Mouse (Mus musculus) intestine, embryonic 14.5 days (tissue): ENCODE data around the gene Hist1h4d. TPM values are rescaled to one million over a fixed set of nuclear protein-coding genes. Genes with fewer than 3 reads are reported as not detected.
A peak's percentile ranks its signal among the peaks of the same experiment; 100 is the strongest.

Source experiments
- ATAC-seq: fragments of 200-750 bp; cut with Nextera tagmentation; replicated peaks from 2 replicates; pipeline ENCODE4 v1.8.0; 2017; ENCODE audit warnings: low read depth, moderate number of reproducible peaks, moderate TSS enrichment, moderate library complexity; ENCODE audit not compliant: low FRiP score, low TSS enrichment
- DNase-seq: peaks from one replicate; pipeline ENCODE4 v3.0.0-alpha.2; 2018; ENCODE audit warnings: low spot score
- H3K27ac ChIP-seq: fragments of 300-500 bp; sonication (generic); 2 replicates; pipeline ENCODE4 v1.5.1; 2014; ENCODE audit warnings: low read depth, mild to moderate bottlenecking, control low read depth
- H3K27me3 ChIP-seq: fragments of 300-500 bp; sonication (generic); replicated peaks from 2 replicates; pipeline ENCODE4 v1.6.1; 2014; ENCODE audit warnings: low read length, control low read depth; ENCODE audit not compliant: control insufficient read depth, insufficient read depth
- H3K36me3 ChIP-seq: fragments of 300-500 bp; sonication (generic); 2 replicates; pipeline ENCODE4 v1.6.1; 2014; ENCODE audit warnings: low read length, control low read depth; ENCODE audit not compliant: control insufficient read depth, insufficient read depth
- H3K4me1 ChIP-seq: fragments of 300-500 bp; sonication (generic); replicated peaks from 2 replicates; pipeline ENCODE4 v1.6.1; 2014; ENCODE audit warnings: low read length, control low read depth, mixed read lengths; ENCODE audit not compliant: control insufficient read depth, insufficient read depth
- H3K4me2 ChIP-seq: fragments of 300-500 bp; sonication (generic); 2 replicates; pipeline ENCODE4 v1.6.1; 2014; ENCODE audit warnings: low read length
- H3K4me3 ChIP-seq: fragments of 300-500 bp; sonication (generic); 2 replicates; pipeline ENCODE4 v1.5.1; 2014; ENCODE audit warnings: low read depth, low read length, control low read depth, mixed read lengths
- H3K9ac ChIP-seq: fragments of 300-500 bp; sonication (generic); 2 replicates; pipeline ENCODE4 v1.6.1; 2014; ENCODE audit warnings: mild to moderate bottlenecking, low read length
- H3K9me3 ChIP-seq: fragments of 300-500 bp; sonication (generic); 2 replicates; pipeline ENCODE4 v1.6.1; 2016; ENCODE audit warnings: low read length, control low read depth; ENCODE audit not compliant: control insufficient read depth
- WGBS: fragments of 180-500 bp; shearing (Covaris S2); extraction: QIAGEN DNeasy Blood & Tissue Kit; methylation state at CpG from one replicate; pipeline ENCODE4 v1.1.7; 2014; 5-methylcytosine and 5-hydroxymethylcytosine counted together
- polyA plus RNA-seq: library from polyadenylated mRNA; unstranded; fragments of >200 nt; fragmentation: Nextera tagmentation; extraction: Ambion mirVana; gene quantifications from 2 replicates; pipeline ENCODE4 v1.2.1, GENCODE M21; 2014

Hist1h4d gene
- polyA plus RNA-seq, 1 experiment from 2014 or later: 111 TPM

- 87% methylated on average over 7 of the region's 7 CpGs for WGBS
- no peaks in the 10 kb centered on the region for H3K9me3 ChIP-seq
- ATAC-seq: no peak
- H3K4me3 ChIP-seq: no peak overlapping the region
- no peaks in the 10 kb centered on the region for H3K36me3 ChIP-seq
- H3K27ac ChIP-seq: no peak overlapping the region
- no peaks in the 10 kb centered on the region for H3K4me1 ChIP-seq
- no peak overlapping the region for H3K4me2 ChIP-seq
- peak; percentile 39 for DNase-seq
- H3K9ac ChIP-seq: no peak overlapping the region
- no peaks in the 10 kb centered on the region for H3K27me3 ChIP-seq
These were observed 14.4 kb downstream of the Hist1h4d start for GRCm38 (mm10) chr13:23595622-23596372.

GRCm38 (mm10) chr13:23597957-23598356 lies 16.6 kb downstream of the Hist1h4d start:
- H3K9ac ChIP-seq: no peak overlapping the region
- peak; percentile 87 for DNase-seq
- no peak overlapping the region for H3K4me2 ChIP-seq
- no peak overlapping the region for H3K27ac ChIP-seq
- no peak overlapping the region for H3K4me3 ChIP-seq
- peak; percentile 64; the same call in 1 of the 2 replicates for ATAC-seq
- WGBS: 8% methylated on average over 9 of the region's 9 CpGs
- no peaks in the 10 kb centered on the region for H3K9me3 ChIP-seq
- no peaks in the 10 kb centered on the region for H3K36me3 ChIP-seq
- H3K27me3 ChIP-seq: no peaks in the 10 kb centered on the region
- no peaks in the 10 kb centered on the region for H3K4me1 ChIP-seq

- Histone ChIP-seq H3K27me3 (no peaks in the 10 kb centered on the region), H3K36me3 (no peaks in the 10 kb centered on the region), H3K9ac (no peak overlapping the region), H3K9me3 (no peaks in the 10 kb centered on the region), H3K4me3 (no peak overlapping the region), H3K27ac (no peak overlapping the region), H3K4me2 (no peak overlapping the region), H3K4me1 (no peaks in the 10 kb centered on the region)
- DNase-seq: no peak
- ATAC-seq: no peak
- WGBS: 72% methylated on average over 7 of the region's 7 CpGs
These were observed 21.8 kb downstream of the Hist1h4d start for GRCm38 (mm10) chr13:23603182-23603699.

- H3K4me2 ChIP-seq: no peak overlapping the region
- no peak overlapping the region for H3K27ac ChIP-seq
- no peaks in the 10 kb centered on the region for H3K4me1 ChIP-seq
- DNase-seq: no peak
- WGBS: 85% methylated on average over 3 of the region's 3 CpGs
- H3K4me3 ChIP-seq: no peak overlapping the region
- no peak for ATAC-seq
- no peaks in the 10 kb centered on the region for H3K36me3 ChIP-seq
- no peaks in the 10 kb centered on the region for H3K27me3 ChIP-seq
- H3K9me3 ChIP-seq: no peaks in the 10 kb centered on the region
- H3K9ac ChIP-seq: no peak overlapping the region
These were observed 23.1 kb downstream of the Hist1h4d start for GRCm38 (mm10) chr13:23604452-23604851.

- WGBS: 89% methylated on average over 3 of the region's 3 CpGs
- no peaks in the 10 kb centered on the region for H3K4me1 ChIP-seq
- no peak overlapping the region for H3K4me2 ChIP-seq
- no peaks in the 10 kb centered on the region for H3K36me3 ChIP-seq
- H3K4me3 ChIP-seq: no peak overlapping the region
- ATAC-seq (no peak), DNase-seq (no peak)
- H3K9ac ChIP-seq: no peak overlapping the region
- H3K9me3 ChIP-seq: no peaks in the 10 kb centered on the region
- no peaks in the 10 kb centered on the region for H3K27me3 ChIP-seq
- H3K27ac ChIP-seq: no peak overlapping the region
These were observed 23.7 kb downstream of the Hist1h4d start for GRCm38 (mm10) chr13:23605052-23605451.

GRCm38 (mm10) chr13:23609209-23609608 lies 27.8 kb downstream of the Hist1h4d start:
- Histone ChIP-seq H3K27ac (no peak overlapping the region), H3K9me3 (no peaks in the 10 kb centered on the region), H3K4me2 (no peak overlapping the region), H3K4me3 (no peak overlapping the region), H3K4me1 (no peaks in the 10 kb centered on the region), H3K9ac (no peak overlapping the region), H3K36me3 (no peaks in the 10 kb centered on the region), H3K27me3 (no peaks in the 10 kb centered on the region)
- ATAC-seq (no peak), DNase-seq (no peak)
- 84% methylated on average over 4 of the region's 4 CpGs for WGBS

- ATAC-seq: no peak
- DNase-seq: no peak
- no peak overlapping the region for H3K4me2 ChIP-seq
- H3K4me3 ChIP-seq: no peak overlapping the region
- H3K4me1 ChIP-seq: no peaks in the 10 kb centered on the region
- no peaks in the 10 kb centered on the region for H3K27me3 ChIP-seq
- no peak overlapping the region for H3K27ac ChIP-seq
- H3K9me3 ChIP-seq: no peaks in the 10 kb centered on the region
- H3K9ac ChIP-seq: no peak overlapping the region
- H3K36me3 ChIP-seq: no peaks in the 10 kb centered on the region
These were observed 28.4 kb downstream of the Hist1h4d start for GRCm38 (mm10) chr13:23609844-23610243.

- no peaks in the 10 kb centered on the region for H3K36me3 ChIP-seq
- H3K27ac ChIP-seq: no peak overlapping the region
- H3K4me1 ChIP-seq: no peaks in the 10 kb centered on the region
- WGBS: 70% methylated on average over 2 of the region's 2 CpGs
- H3K27me3 ChIP-seq: no peaks in the 10 kb centered on the region
- H3K9ac ChIP-seq: no peak overlapping the region
- no peak overlapping the region for H3K4me2 ChIP-seq
- ATAC-seq (no peak), DNase-seq (no peak)
- no peak overlapping the region for H3K4me3 ChIP-seq
- H3K9me3 ChIP-seq: no peaks in the 10 kb centered on the region
These were observed 29.0 kb downstream of the Hist1h4d start for GRCm38 (mm10) chr13:23610393-23610792.

DNA sequence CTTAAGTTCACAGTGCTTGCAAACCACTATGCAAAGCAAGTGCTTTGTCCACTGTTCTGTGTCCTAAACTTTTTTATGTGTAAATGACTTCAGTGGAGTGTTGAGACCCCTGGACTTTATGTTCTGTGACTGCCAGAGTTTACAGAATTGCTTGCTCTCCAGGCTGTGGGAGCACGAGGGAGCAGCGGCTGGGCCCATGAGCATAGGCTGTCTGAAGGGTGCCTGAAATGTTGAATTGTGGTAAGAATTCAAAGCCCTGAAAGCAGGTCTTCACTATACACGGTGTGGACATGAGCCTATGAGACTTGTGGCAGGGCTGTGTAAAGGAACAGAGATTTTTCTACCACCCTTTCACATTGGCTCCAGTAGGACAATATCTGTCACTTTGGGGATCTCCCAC lies 30.2 kb downstream of the Hist1h4d start:
- H3K9ac ChIP-seq: no peak overlapping the region
- no peaks in the 10 kb centered on the region for H3K27me3 ChIP-seq
- H3K27ac ChIP-seq: no peak overlapping the region
- no peaks in the 10 kb centered on the region for H3K4me1 ChIP-seq
- H3K4me3 ChIP-seq: no peak overlapping the region
- no peak overlapping the region for H3K4me2 ChIP-seq
- H3K9me3 ChIP-seq: no peaks in the 10 kb centered on the region
- ATAC-seq (no peak), DNase-seq (no peak)
- WGBS: 85% methylated on average over 3 of the region's 3 CpGs
- no peaks in the 10 kb centered on the region for H3K36me3 ChIP-seq
